Mouse (Mus musculus) neural tube, embryonic 14.5 days (tissue): ENCODE results near the gene Hrh1. TPM values are rescaled to one million over a fixed set of nuclear protein-coding genes. Genes with fewer than 3 reads are reported as not detected.

Experiments
- ATAC-seq: fragments of 200-750 bp; cut with Nextera tagmentation; 2 replicates; pipeline ENCODE4 v1.8.0; 2017; ENCODE audit warnings: low read depth, mild to moderate bottlenecking, moderate TSS enrichment, moderate library complexity
- H3K27ac ChIP-seq: fragments of 300-500 bp; sonication (generic); 2 replicates; pipeline ENCODE4 v1.5.1; 2014; ENCODE audit warnings: low read depth, mild to moderate bottlenecking, control low read depth, low read length, moderate library complexity, mixed read lengths
- H3K27me3 ChIP-seq: fragments of 300-500 bp; sonication (generic); 2 replicates; pipeline ENCODE4 v1.6.1; 2014; ENCODE audit warnings: low read length; ENCODE audit not compliant: control insufficient read depth, insufficient read depth
- H3K36me3 ChIP-seq: fragments of 300-500 bp; sonication (generic); 2 replicates; pipeline ENCODE4 v1.6.1; 2014; ENCODE audit warnings: low read length, mixed read lengths; ENCODE audit not compliant: control insufficient read depth, insufficient read depth
- H3K4me1 ChIP-seq: fragments of 300-500 bp; sonication (generic); 2 replicates; pipeline ENCODE4 v1.6.1; 2014; ENCODE audit warnings: low read length; ENCODE audit not compliant: control insufficient read depth, insufficient read depth
- H3K4me2 ChIP-seq: fragments of 300-500 bp; sonication (generic); 2 replicates; pipeline ENCODE4 v1.6.1; 2014; ENCODE audit warnings: mild to moderate bottlenecking, low read depth, low read length, control low read depth
- H3K4me3 ChIP-seq: fragments of 300-500 bp; sonication (generic); 2 replicates; pipeline ENCODE4 v1.5.1; 2014; ENCODE audit warnings: low read depth, low read length, control low read depth, mixed read lengths
- H3K9ac ChIP-seq: fragments of 300-500 bp; sonication (generic); replicated peaks from 2 replicates; pipeline ENCODE4 v1.6.1; 2014; ENCODE audit warnings: low read depth, mild to moderate bottlenecking, control low read depth, low read length, mixed read lengths
- H3K9me3 ChIP-seq: fragments of 300-500 bp; sonication (generic); 2 replicates; pipeline ENCODE4 v1.6.1; 2016; ENCODE audit warnings: low read length; ENCODE audit not compliant: control insufficient read depth
- WGBS: fragments of 180-500 bp; shearing (Covaris S2); extraction: QIAGEN DNeasy Blood & Tissue Kit; methylation state at CpG from one replicate; pipeline ENCODE4 v1.1.7; 2014; 5-methylcytosine and 5-hydroxymethylcytosine counted together
- polyA plus RNA-seq: library from polyadenylated mRNA; unstranded; fragments of >200 nt; fragmentation: Nextera tagmentation; extraction: Ambion mirVana; gene quantifications from 2 replicates; pipeline ENCODE4 v1.2.1, GENCODE M21; 2014

Hrh1 gene
- polyA plus RNA-seq, 1 experiment from 2014 or later, result 0.35 TPM

DNA sequence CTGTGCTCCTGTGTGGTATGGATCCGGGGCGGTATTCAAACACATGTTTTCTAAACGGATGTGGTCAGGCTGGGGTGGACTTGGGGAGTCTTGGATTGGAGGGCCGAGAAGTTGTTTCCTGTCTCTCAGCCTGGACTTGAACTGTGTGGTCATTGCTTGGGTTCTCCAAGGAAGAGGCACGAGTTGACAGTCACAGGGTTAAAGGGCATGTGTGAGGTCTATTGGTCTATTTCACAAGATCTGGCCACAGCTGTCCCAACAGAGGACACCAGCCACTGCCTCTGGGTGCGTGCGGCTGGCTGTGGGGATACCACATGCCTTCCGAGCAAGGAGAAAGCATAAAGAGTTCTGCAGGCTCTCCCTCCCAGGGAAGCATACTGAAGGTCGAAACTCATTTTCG is 2.7 kb downstream of the Hrh1 start:
- Histone ChIP-seq H3K27ac (no peak overlapping the region), H3K9ac (no peak overlapping the region), H3K4me2 (no peak overlapping the region), H3K4me1 (0 out of 2 replicates have a peak, but pooled peaks cover 2% of the 10 kb centered on the region), H3K9me3 (no peaks in the 10 kb centered on the region), H3K36me3 (no peaks in the 10 kb centered on the region), H3K27me3 (peaks cover 26% of the 10 kb centered on the region), H3K4me3 (no peak overlapping the region)
- no peak for ATAC-seq
- WGBS, result 65% methylated on average over 10 of the region's 10 CpGs

DNA sequence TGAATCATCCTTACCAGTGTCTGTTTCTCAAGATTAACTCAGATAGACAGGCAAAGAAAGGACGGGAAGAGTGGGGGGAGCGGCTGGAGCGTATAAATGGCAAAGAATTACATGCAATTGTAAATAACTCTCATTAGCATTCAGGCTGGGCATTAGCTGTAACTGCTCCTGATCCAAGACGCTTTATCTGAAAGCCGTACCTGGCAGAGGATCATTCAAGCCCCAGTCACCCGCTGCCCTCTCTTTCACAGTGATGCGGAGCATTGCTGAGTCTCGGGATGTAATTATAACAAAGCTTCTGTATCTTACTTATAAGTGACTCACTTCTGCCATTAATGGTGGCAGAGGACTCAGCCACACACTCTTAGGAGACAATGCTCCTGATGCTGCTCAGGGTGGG is 3.1 kb downstream of the Hrh1 start:
- no peak overlapping the region for H3K27ac ChIP-seq
- peaks cover 26% of the 10 kb centered on the region for H3K27me3 ChIP-seq
- H3K36me3 ChIP-seq, result no peaks in the 10 kb centered on the region

DNA sequence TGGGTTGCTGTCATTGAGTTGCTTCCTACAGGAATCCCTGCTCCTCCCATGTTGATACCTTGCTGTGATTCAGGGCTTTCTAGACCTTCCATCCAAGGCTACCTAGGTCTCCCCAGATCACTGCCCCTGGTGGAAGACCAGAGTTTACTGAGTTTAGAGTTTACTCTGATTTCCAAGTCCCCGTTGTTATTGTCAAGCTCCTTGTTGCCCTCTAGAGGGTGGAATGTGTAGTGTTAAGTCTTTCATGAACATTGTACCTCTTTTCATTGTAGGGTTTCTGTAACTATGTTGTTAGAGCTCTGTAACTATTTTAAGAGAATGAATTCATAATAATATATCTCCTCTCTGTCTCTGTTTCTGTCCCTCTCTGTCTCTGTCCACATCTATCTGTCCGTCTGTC is 4.4 kb downstream of the Hrh1 start:
- Histone ChIP-seq H3K27ac (no peak overlapping the region), H3K4me1 (0 out of 2 replicates have a peak, but pooled peaks cover 2% of the 10 kb centered on the region), H3K4me3 (no peak overlapping the region), H3K9ac (no peak overlapping the region), H3K27me3 (peaks cover 19% of the 10 kb centered on the region), H3K36me3 (no peaks in the 10 kb centered on the region), H3K4me2 (no peak overlapping the region), H3K9me3 (no peaks in the 10 kb centered on the region)
- WGBS, result 83% methylated on average over 2 of the region's 2 CpGs
- ATAC-seq, result no peak

More for the DNA sequence above, 3.1 kb downstream of the Hrh1 start:
- H3K4me1 ChIP-seq, result 0 out of 2 replicates have a peak, but pooled peaks cover 2% of the 10 kb centered on the region
- H3K9me3 ChIP-seq, result no peaks in the 10 kb centered on the region
- no peak overlapping the region for H3K9ac ChIP-seq
- no peak overlapping the region for H3K4me2 ChIP-seq
- no peak for ATAC-seq
- 36% methylated on average over 8 of the region's 8 CpGs for WGBS
- no peak overlapping the region for H3K4me3 ChIP-seq

DNA sequence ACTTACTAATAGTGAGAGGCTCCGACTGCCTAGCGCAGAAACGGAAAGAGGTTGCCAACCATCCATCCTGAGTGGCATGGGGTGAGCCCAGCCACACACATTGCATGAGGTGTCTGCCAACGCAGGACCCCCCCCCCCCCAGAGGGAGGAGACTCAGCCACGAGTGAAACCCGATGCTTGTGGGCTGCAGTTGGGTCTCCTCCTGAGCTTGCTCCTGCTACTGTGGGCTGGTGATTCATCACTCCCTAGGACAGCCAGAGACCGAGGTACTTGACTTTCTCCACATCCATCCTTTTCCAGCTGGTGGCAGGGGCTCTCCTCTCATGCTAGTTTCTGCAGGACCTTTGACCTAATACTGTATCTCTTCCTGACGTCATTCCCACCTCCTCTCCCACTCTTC is 5.9 kb downstream of the Hrh1 start:
- Histone ChIP-seq H3K4me2 (no peak overlapping the region), H3K4me1 (no peaks in the 10 kb centered on the region), H3K4me3 (no peak overlapping the region), H3K27me3 (peaks cover 8% of the 10 kb centered on the region), H3K9me3 (no peaks in the 10 kb centered on the region), H3K27ac (no peak overlapping the region), H3K36me3 (no peaks in the 10 kb centered on the region), H3K9ac (no peak overlapping the region)
- 0 out of 2 replicates have a peak, but pooled peaks have one; percentile 19 for ATAC-seq
- 35% methylated on average over 7 of the region's 8 CpGs for WGBS

DNA sequence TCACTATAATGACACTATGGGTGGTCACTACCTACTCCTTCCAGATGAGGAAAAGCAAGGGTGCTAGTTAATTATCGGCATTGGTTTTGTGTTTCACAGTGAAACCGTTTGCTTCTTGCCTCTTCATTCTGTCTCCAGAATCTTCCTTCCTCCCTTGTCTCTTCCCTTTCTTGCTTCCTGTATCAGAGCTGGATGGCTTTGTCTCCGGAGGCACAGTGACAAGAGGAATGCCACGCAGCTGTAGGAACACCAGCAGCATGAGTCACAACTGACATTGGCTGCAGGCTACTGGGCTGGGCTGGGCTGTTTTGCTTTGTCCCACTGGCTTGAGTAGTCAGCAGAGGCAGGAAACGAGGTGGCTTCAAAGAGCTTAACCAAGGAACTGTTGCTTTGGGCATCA is 6.4 kb downstream of the Hrh1 start:
- no peak for ATAC-seq
- Histone ChIP-seq H3K4me2 (no peak overlapping the region), H3K4me3 (no peak overlapping the region), H3K9ac (no peak overlapping the region), H3K4me1 (no peaks in the 10 kb centered on the region), H3K9me3 (no peaks in the 10 kb centered on the region), H3K27me3 (peaks cover 7% of the 10 kb centered on the region), H3K36me3 (no peaks in the 10 kb centered on the region), H3K27ac (no peak overlapping the region)
- WGBS, result 56% methylated on average over 5 of the region's 5 CpGs

DNA sequence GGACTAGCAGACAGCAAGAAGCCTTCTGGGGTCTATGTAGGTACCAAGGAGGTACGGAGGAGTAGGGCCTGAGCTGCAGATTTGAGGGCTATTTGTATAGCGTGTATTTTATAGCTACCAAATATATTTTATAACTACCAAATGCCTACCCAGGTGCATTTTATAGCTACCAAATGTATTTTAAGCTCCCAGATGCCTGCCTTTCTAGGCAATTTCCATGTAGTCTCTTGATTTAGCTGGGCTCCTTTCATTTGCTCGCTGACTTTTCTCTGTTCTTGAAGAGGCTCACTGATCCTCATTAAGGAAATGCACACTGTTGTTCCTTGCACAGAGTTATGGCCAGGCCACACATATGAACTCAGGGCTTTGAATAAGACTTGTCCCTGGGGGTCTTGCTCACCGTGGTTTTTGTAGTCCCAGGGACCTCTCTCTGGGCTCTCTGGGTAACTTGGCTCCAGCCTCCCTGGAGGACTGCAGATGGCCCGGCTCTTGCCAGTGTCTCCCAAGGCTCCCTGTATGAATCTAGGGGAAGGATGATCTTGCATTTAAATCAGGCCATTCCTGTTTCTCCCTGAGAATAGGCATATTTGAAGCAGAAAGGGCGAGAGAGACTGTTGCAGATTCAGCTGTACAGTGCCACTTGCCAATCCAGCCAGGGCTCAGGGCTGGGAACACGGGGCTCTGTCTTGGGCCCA is 7.2 kb downstream of the Hrh1 start:
- ATAC-seq, result no peak
- no peak overlapping the region for H3K9ac ChIP-seq
- 69% methylated on average over 7 of the region's 7 CpGs for WGBS
- no peak overlapping the region for H3K4me2 ChIP-seq
- no peak overlapping the region for H3K4me3 ChIP-seq
- H3K27me3 ChIP-seq, result no peaks in the 10 kb centered on the region
- H3K27ac ChIP-seq, result no peak overlapping the region
- no peaks in the 10 kb centered on the region for H3K4me1 ChIP-seq
- no peaks in the 10 kb centered on the region for H3K36me3 ChIP-seq
- no peaks in the 10 kb centered on the region for H3K9me3 ChIP-seq

DNA sequence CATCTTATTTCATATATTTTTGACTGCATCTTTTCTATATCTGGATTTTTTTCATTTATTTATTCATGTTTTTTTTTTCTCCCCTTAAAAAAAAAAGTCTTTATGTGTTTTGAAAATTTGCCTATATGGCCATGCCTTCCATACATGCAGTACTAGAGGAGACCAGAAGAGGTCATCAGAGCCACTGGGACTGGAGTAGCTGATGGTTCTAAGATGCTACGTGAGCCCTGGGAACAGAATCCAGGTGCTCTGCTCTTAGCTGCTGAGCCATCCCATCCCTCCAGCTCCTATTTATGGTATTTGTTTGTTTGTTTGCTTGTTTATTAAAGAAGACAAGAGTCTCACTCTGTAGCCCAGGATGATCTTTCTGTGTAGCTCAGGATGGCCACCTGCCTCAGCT is 8.9 kb downstream of the Hrh1 start:
- Histone ChIP-seq H3K27ac (no peak overlapping the region), H3K9me3 (no peaks in the 10 kb centered on the region), H3K36me3 (no peaks in the 10 kb centered on the region), H3K4me3 (no peak overlapping the region), H3K4me1 (no peaks in the 10 kb centered on the region), H3K27me3 (no peaks in the 10 kb centered on the region), H3K4me2 (no peak overlapping the region), H3K9ac (no peak overlapping the region)
- 41% methylated on average over 1 of the region's 1 CpGs for WGBS
- no peak for ATAC-seq

DNA sequence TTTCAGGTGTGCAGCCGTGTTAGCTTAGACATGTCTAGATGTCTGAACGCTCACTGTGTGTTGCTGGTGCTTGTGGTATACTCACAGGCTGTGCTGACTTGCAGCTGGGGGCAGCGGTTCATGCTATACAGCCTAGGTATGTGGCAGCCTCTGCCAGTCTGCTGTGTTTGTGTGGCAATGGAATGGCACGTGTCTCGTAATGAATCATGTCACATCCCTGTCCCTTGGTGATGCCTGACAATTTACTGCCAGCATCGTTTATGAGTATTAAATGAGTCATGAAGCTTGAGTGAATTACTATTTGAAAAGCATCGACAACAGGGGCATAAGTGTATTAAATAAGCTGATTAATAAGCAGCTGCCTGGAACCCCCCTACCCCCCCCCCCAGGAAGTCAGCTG is 9.3 kb downstream of the Hrh1 start:
- no peak overlapping the region for H3K27ac ChIP-seq
- no peak overlapping the region for H3K4me3 ChIP-seq
- H3K36me3 ChIP-seq, result no peaks in the 10 kb centered on the region
- H3K4me2 ChIP-seq, result no peak overlapping the region
- H3K4me1 ChIP-seq, result no peaks in the 10 kb centered on the region
- ATAC-seq, result peak; percentile 64; the same call in 1 of the 2 replicates
- H3K27me3 ChIP-seq, result no peaks in the 10 kb centered on the region
- WGBS, result 67% methylated on average over 7 of the region's 7 CpGs
- H3K9ac ChIP-seq, result no peak overlapping the region
- H3K9me3 ChIP-seq, result no peaks in the 10 kb centered on the region

DNA sequence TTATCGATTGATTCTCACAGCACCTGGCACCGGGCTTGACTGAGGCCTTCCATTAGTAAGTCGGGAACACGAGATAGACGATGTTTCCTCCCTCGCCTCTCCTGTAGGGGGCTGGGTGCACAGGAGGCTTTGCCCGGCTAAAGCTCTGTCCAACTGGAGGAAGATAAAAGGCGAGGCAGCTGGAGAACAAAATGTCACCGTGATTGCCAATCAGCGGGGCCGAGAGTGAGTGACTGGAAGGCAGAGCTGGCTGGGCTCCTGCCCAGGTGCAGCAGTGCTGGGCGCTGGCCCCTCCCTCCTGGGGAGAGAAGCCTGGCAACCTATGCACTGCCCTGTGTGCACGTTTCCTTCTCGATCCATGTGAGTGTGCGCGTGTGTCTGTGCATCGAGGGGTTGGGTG is 10.5 kb downstream of the Hrh1 start:
- Histone ChIP-seq H3K4me1 (no peaks in the 10 kb centered on the region), H3K4me3 (no peak overlapping the region), H3K4me2 (no peak overlapping the region), H3K9ac (no peak overlapping the region), H3K36me3 (no peaks in the 10 kb centered on the region), H3K9me3 (no peaks in the 10 kb centered on the region), H3K27ac (no peak overlapping the region), H3K27me3 (no peaks in the 10 kb centered on the region)
- 49% methylated on average over 17 of the region's 17 CpGs for WGBS
- ATAC-seq, result no peak
